Mouse (Mus musculus) embryonic facial prominence, embryonic 11.5 days (tissue): Measurements from ENCODE around the gene Gtf2f1. TPM values are rescaled to one million over a fixed set of nuclear protein-coding genes. Genes with fewer than 3 reads are reported as not detected.
A peak's percentile ranks its signal among the peaks of the same experiment; 100 is the strongest.

ENCODE experiments used
- ATAC-seq: fragments of 200-750 bp; cut with Nextera tagmentation; replicated peaks from 2 replicates; pipeline ENCODE4 v1.8.0; 2017; ENCODE audit warnings: low read depth; ENCODE audit not compliant: insufficient number of reproducible peaks, low FRiP score, low TSS enrichment
- DNase-seq: peaks from one replicate; pipeline ENCODE4 v3.0.0-alpha.2; 2015; ENCODE audit warnings: low spot score
- H3K27ac ChIP-seq: fragments of 300-500 bp; sonication (generic); replicated peaks from 2 replicates; pipeline ENCODE4 v1.5.1; 2014; ENCODE audit warnings: mild to moderate bottlenecking, low read depth, low read length, control low read depth
- H3K27me3 ChIP-seq: fragments of 300-500 bp; sonication (generic); 2 replicates; pipeline ENCODE4 v1.6.1; 2014; ENCODE audit warnings: mild to moderate bottlenecking, low read length, moderate library complexity, mixed read lengths; ENCODE audit not compliant: control insufficient read depth, insufficient read depth
- H3K36me3 ChIP-seq: fragments of 300-500 bp; sonication (generic); replicated peaks from 2 replicates; pipeline ENCODE4 v1.6.1; 2014; ENCODE audit warnings: low read depth, mild to moderate bottlenecking, low read length, moderate library complexity, mixed read lengths; ENCODE audit not compliant: control insufficient read depth, insufficient read depth
- H3K4me1 ChIP-seq: fragments of 300-500 bp; sonication (generic); 2 replicates; pipeline ENCODE4 v1.6.1; 2014; ENCODE audit warnings: low read length, mixed read lengths; ENCODE audit not compliant: control insufficient read depth, insufficient read depth
- H3K4me2 ChIP-seq: fragments of 300-500 bp; sonication (generic); 2 replicates; pipeline ENCODE4 v1.6.1; 2014; ENCODE audit warnings: low read depth, mild to moderate bottlenecking, control low read depth, low read length, moderate library complexity
- H3K4me3 ChIP-seq: fragments of 300-500 bp; sonication (generic); 2 replicates; pipeline ENCODE4 v1.5.1; 2014; ENCODE audit warnings: low read depth, low read length, control low read depth
- H3K9ac ChIP-seq: fragments of 300-500 bp; sonication (generic); replicated peaks from 2 replicates; pipeline ENCODE4 v1.6.1; 2014; ENCODE audit warnings: mild to moderate bottlenecking, control low read depth, low read length
- H3K9me3 ChIP-seq: fragments of 300-500 bp; sonication (generic); replicated peaks from 2 replicates; pipeline ENCODE4 v1.6.1; 2016; ENCODE audit warnings: mild to moderate bottlenecking, low read length, inconsistent platforms, mixed read lengths; ENCODE audit not compliant: control insufficient read depth
- whole genome bisulfite sequencing: fragments of 180-500 bp; shearing (Covaris S2); extraction: QIAGEN DNeasy Blood & Tissue Kit; methylation state at CpG from one replicate; pipeline ENCODE4 v1.1.7; 2014; 5-methylcytosine and 5-hydroxymethylcytosine counted together
- polyA plus RNA-seq: library from polyadenylated mRNA; unstranded; fragments of >200 nt; fragmentation: Nextera tagmentation; extraction: Ambion mirVana; gene quantifications from 2 replicates; pipeline ENCODE4 v1.2.1, GENCODE M21; 2014

The Gtf2f1 gene
- polyA plus RNA-seq, 1 experiment from 2014 or later: 70.1 TPM

DNA sequence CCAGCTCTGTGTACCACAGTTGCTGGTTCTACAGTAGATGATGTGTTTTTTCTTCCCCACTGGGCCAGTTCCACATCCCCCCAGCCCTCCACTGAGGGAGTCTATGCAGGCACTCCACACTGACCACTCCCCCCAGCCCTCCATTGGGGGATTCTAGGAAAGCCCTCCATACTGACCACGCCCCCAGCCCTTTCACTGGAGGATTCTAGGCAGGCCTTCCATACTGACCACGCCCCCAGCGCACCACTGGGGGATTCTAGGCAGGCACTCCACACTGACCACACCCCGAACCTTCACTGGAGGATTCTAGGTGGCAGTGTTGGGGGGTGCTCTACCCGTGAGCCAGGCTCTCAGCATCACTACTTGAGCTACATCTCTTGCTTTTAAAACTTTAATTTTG lies 36.3 kb upstream of the Gtf2f1 start:
- H3K4me2 ChIP-seq: no peak overlapping the region
- no peak overlapping the region for H3K27ac ChIP-seq
- no peak overlapping the region for H3K4me3 ChIP-seq
- H3K9me3 ChIP-seq: no peaks in the 10 kb centered on the region
- no peak overlapping the region for H3K9ac ChIP-seq
- 33% methylated on average over 5 of the region's 5 CpGs for WGBS
- H3K36me3 ChIP-seq: no peaks in the 10 kb centered on the region; the same call in 1 of the 2 replicates
- ATAC-seq (no peak), DNase-seq (no peak)
- no peaks in the 10 kb centered on the region for H3K4me1 ChIP-seq
- H3K27me3 ChIP-seq: no peaks in the 10 kb centered on the region

DNA sequence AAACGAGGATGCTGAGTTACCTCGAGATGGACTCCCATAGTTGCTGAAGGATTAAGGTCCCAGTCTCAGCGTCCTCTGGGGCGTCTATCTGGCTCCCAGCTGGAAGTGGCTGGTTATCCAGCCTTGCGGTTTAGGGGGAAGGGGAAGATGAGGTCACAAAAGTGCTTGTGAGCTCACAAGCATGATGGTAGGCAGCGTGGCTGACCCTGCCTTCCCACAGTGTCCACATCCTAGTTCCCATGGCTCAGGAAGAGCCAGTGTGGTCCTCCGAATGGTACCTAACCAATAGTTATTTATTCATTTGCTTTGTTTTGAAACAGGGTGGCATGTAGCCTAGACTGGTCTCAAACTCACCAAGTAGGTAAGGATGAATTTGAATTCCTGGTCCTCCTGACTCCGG lies 30.5 kb upstream of the Gtf2f1 start, which contains the start of gene Slc25a41:
Gene Slc25a41, minus strand, starts transcription at position 101 of the 400 bp plus-strand sequence.
- Histone ChIP-seq H3K9me3 (no peaks in the 10 kb centered on the region), H3K4me2 (no peak within 1 kb of the TSS), H3K27me3 (no peaks in the 10 kb centered on the region), H3K4me3 (no peak within 1 kb of the TSS), H3K4me1 (no peaks in the 10 kb centered on the region), H3K9ac (no peak within 1 kb of the TSS), H3K27ac (no peak within 1 kb of the TSS), H3K36me3 (no peaks in the 10 kb centered on the region)
- ATAC-seq (no peak), DNase-seq (no peak)
- WGBS: 72% methylated on average over 8 of the region's 8 CpGs

DNA sequence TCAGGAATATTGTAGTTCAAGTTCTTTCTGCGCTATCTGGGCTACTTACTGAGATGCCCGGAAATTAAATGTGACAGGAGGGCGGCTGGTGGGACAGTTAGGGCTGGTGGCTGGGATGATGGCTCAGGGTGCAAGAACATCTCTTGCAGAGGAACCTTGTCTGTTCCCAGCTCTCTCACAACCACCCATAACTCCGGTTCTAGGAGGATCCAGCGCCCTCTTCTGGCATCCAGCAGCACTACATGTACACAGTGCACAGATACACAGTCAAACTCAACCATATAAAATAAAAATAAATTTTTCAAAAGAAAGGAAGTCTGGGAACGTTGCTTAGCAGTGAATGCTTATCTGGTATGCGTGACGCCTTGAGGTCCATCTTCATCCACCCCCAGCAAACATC lies 27.9 kb upstream of the Gtf2f1 start:
- Histone ChIP-seq H3K27ac (no peak overlapping the region), H3K4me1 (no peaks in the 10 kb centered on the region), H3K4me2 (no peak overlapping the region), H3K36me3 (no peaks in the 10 kb centered on the region), H3K27me3 (no peaks in the 10 kb centered on the region), H3K4me3 (no peak overlapping the region), H3K9ac (no peak overlapping the region), H3K9me3 (no peaks in the 10 kb centered on the region)
- DNase-seq (no peak), ATAC-seq (no peak)
- WGBS: 39% methylated on average over 8 of the region's 8 CpGs

DNA sequence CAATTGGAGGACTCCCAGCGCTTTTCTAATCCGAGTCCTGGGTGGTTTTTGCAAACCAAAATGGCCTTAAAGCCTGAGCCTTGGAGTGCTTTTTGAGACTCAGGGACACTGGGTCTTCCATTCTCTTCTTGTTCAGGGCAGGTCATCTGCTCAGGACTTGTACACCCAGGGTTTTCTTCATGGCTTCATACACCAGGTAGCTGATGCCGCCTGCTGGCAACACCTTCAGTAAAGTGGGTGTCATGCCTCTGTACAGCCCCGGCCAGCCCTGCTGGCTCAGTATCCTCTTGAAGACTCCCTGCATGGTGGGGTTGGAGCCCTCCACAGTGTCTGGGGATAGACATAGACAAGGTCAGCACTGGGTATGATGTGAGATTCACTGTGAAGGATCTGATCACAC lies 21.8 kb upstream of the Gtf2f1 start:
- H3K4me2 ChIP-seq: peak overlapping the region; percentile 25; the same call in 1 of the 2 replicates
- peaks cover 2% of the 10 kb centered on the region for H3K36me3 ChIP-seq
- 87% methylated on average over 4 of the region's 4 CpGs for WGBS
- no peak for DNase-seq
- H3K4me1 ChIP-seq: no peaks in the 10 kb centered on the region
- H3K9me3 ChIP-seq: no peaks in the 10 kb centered on the region
- no peaks in the 10 kb centered on the region for H3K27me3 ChIP-seq
- no peak overlapping the region for H3K9ac ChIP-seq
- no peak overlapping the region for H3K4me3 ChIP-seq
- no peak for ATAC-seq
- H3K27ac ChIP-seq: no peak overlapping the region

- Histone ChIP-seq H3K9me3 (no peaks in the 10 kb centered on the region), H3K27ac (no peak overlapping the region; the same call in 1 of the 2 replicates), H3K9ac (peak overlapping the region; percentile 41), H3K36me3 (peaks cover 3% of the 10 kb centered on the region), H3K4me1 (no peaks in the 10 kb centered on the region), H3K4me2 (peak overlapping the region; percentile 25), H3K27me3 (no peaks in the 10 kb centered on the region), H3K4me3 (peak overlapping the region; percentile 99)
- peak; percentile 100 for DNase-seq
- WGBS: 1% methylated on average over 38 of the region's 38 CpGs
- ATAC-seq: peak; percentile 98
These were observed 20.8 kb upstream of the Gtf2f1 start for GRCm38 (mm10) chr17:57031661-57032420.

GRCm38 (mm10) chr17:57030931-57031660 lies 20.0 kb upstream of the Gtf2f1 start, which contains the start of gene Khsrp:
Gene Khsrp, minus strand, starts transcription at chr17:57031522.
- H3K9me3 ChIP-seq: no peaks in the 10 kb centered on the region
- H3K4me1 ChIP-seq: no peaks in the 10 kb centered on the region
- peaks cover 3% of the 10 kb centered on the region for H3K36me3 ChIP-seq
- whole genome bisulfite sequencing: under 1% methylated on average over 68 of the region's 99 CpGs
- H3K4me2 ChIP-seq: peak within 1 kb of the TSS; percentile 87
- no peaks in the 10 kb centered on the region for H3K27me3 ChIP-seq
- no peak; the same call in 1 of the 2 replicates for ATAC-seq
- peak within 1 kb of the TSS; percentile 99 for H3K9ac ChIP-seq
- H3K4me3 ChIP-seq: peak within 1 kb of the TSS; percentile 99
- DNase-seq: peak; percentile 69
- H3K27ac ChIP-seq: peak within 1 kb of the TSS; percentile 91

GRCm38 (mm10) chr17:57029691-57030090 lies 18.6 kb upstream of the Gtf2f1 start:
- Histone ChIP-seq H3K36me3 (peaks cover 15% of the 10 kb centered on the region), H3K9me3 (no peaks in the 10 kb centered on the region), H3K4me3 (peak overlapping the region; percentile 99), H3K4me1 (no peaks in the 10 kb centered on the region), H3K27me3 (no peaks in the 10 kb centered on the region), H3K9ac (peak overlapping the region; percentile 99), H3K4me2 (peak overlapping the region; percentile 87), H3K27ac (no peak overlapping the region)
- DNase-seq (no peak), ATAC-seq (no peak)
- 58% methylated on average over 8 of the region's 8 CpGs for WGBS

DNA sequence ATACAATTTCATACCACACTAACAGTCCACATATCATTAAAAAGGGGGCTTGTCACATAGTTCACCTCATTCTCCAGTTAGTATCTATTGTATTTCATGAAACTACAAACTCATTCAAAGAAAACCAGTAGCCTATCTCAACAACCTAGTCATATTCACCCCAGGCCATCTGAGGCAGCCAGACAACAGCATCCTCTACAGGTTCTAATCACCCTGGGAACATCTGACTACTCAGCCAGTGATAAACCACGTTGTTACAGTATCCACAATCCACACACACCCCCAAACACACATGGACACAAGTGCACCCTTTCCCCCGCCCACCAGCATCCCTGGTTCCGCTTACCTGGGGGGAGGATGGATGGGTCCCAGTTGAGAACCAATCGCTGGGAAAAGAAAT lies 16.4 kb upstream of the Gtf2f1 start:
- Histone ChIP-seq H3K4me2 (no peak overlapping the region), H3K9ac (no peak overlapping the region), H3K9me3 (no peaks in the 10 kb centered on the region), H3K4me3 (no peak overlapping the region), H3K36me3 (peaks cover 36% of the 10 kb centered on the region), H3K4me1 (no peaks in the 10 kb centered on the region), H3K27ac (no peak overlapping the region), H3K27me3 (no peaks in the 10 kb centered on the region)
- WGBS: 91% methylated on average over 4 of the region's 4 CpGs
- ATAC-seq (no peak), DNase-seq (no peak)
